Mouse (Mus musculus): ENCODE data around the gene Olfr20.

- no peak for TF ChIP-seq GATA1 (IDR thresholded peaks at IDR 0.05; ENCODE audit: borderline replicate concordance, low read length)
- no peak for TF ChIP-seq FLI1 (IDR thresholded peaks at IDR 0.05; ENCODE audit: low read length)
Measured at GRCm38 (mm10) chr11:73327361-73327760, 23.2 kb upstream of the Olfr20 start.
